Mouse (Mus musculus): Measurements from ENCODE around the gene Pde4c. TPM values are rescaled to one million over a fixed set of nuclear protein-coding genes. Genes with fewer than 3 reads are reported as not detected.

Gene Pde4c
- total and polyA plus RNA-seq, 2 experiments from 2014 or later: 0.26 to 0.31 TPM

GRCm38 (mm10) chr8:70754043-70754870 lies 30.7 kb downstream of the Pde4c start, which contains the start of gene Rab3a:
Gene Rab3a (plus strand): TSS chr8:70754679.
- DNase-seq (ENCODE audit: low spot score): peak; percentile 99
- Histone ChIP-seq H3K27me3 (ENCODE audit: insufficient read depth, low read length) (no peaks in the 10 kb centered on the region), H3K4me2 (ENCODE audit: low read depth, low read length) (peak within 1 kb of the TSS; percentile 83), H3K27ac (peak within 1 kb of the TSS; percentile 96), H3K9ac (replicated peaks; ENCODE audit: low read length) (peak within 1 kb of the TSS; percentile 89), H3K4me1 (ENCODE audit: insufficient read depth, low read length) (peaks cover 15% of the 10 kb centered on the region), H3K36me3 (ENCODE audit: insufficient read depth, low read length) (peaks cover 20% of the 10 kb centered on the region), H3K4me3 (ENCODE audit: low read length) (peak within 1 kb of the TSS; percentile 78), H3K9me3 (ENCODE audit: low read length) (no peaks in the 10 kb centered on the region)
- TF ChIP-seq CTCF (IDR thresholded peaks at IDR 0.05; ENCODE audit: low read depth): no peak
- ATAC-seq: peak; percentile 96
- 9% methylated on average over 36 of the region's 37 CpGs for WGBS

DNA sequence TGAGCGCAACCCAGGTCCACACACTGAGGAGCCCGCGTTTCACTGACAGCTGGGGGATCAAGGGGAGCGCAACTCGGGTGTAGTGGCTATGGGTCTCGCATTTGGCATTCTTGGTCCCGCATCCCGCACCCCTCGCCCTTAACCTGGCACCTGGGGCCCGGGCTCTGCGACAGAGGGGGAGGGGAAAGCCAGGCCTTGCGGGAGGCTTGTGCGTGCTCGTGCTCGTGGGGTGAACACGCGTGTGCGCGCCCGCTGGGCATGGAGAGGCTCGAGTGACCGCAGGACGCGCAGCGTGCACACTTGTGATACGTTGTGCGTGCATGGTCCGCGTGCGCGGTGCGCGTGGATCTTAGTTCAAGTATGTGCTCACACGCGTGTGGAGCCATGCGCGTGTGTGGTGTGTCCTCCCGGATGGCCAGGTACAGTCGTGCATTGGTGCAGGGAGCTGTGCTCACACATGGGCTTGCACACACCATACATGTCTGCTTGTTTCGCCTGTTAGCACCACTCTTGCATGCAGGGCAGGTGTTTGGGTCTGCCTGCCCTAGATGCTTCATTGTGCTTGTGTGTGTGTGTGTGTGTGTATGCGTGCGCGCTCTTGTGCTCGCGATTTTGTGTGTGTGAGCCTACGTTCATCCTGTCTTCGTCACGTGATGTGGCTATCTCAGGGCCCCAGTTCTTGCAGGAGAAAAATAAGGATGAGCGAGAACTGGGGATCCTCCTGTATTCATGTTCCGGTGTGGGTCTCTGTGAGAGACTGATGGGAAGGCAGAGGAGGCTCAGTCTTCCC lies 31.5 kb downstream of the Pde4c start:
- no peaks in the 10 kb centered on the region for H3K9me3 ChIP-seq (ENCODE audit: low read length)

GRCm38 (mm10) chr8:70755661-70756475 lies 32.3 kb downstream of the Pde4c start:
- TF ChIP-seq CTCF (IDR thresholded peaks at IDR 0.05; ENCODE audit: low read depth): no peak
- Histone ChIP-seq H3K27ac (peak overlapping the region; percentile 96; the same call in 1 of the 2 replicates), H3K9ac (replicated peaks; ENCODE audit: low read length) (peak overlapping the region; percentile 89; the same call in 1 of the 2 replicates), H3K4me3 (ENCODE audit: low read length) (peak overlapping the region; percentile 78), H3K9me3 (ENCODE audit: low read length) (no peaks in the 10 kb centered on the region), H3K36me3 (ENCODE audit: insufficient read depth, low read length) (peaks cover 20% of the 10 kb centered on the region), H3K4me2 (ENCODE audit: low read depth, low read length) (peak overlapping the region; percentile 83), H3K4me1 (ENCODE audit: insufficient read depth, low read length) (peaks cover 18% of the 10 kb centered on the region), H3K27me3 (ENCODE audit: insufficient read depth, low read length) (no peaks in the 10 kb centered on the region)
- DNase-seq (ENCODE audit: low spot score): no peak
- ATAC-seq: no peak
- 80% methylated on average over 24 of the region's 24 CpGs for WGBS

More for the DNA sequence above, 31.5 kb downstream of the Pde4c start:
- no peak for TF ChIP-seq CTCF (IDR thresholded peaks at IDR 0.05; ENCODE audit: low read depth)
- Histone ChIP-seq H3K4me2 (ENCODE audit: low read depth, low read length) (peak overlapping the region; percentile 83), H3K9ac (replicated peaks; ENCODE audit: low read length) (peak overlapping the region; percentile 89), H3K4me1 (ENCODE audit: insufficient read depth, low read length) (peaks cover 18% of the 10 kb centered on the region), H3K27ac (peak overlapping the region; percentile 96), H3K27me3 (ENCODE audit: insufficient read depth, low read length) (no peaks in the 10 kb centered on the region), H3K4me3 (ENCODE audit: low read length) (peak overlapping the region; percentile 78), H3K36me3 (ENCODE audit: insufficient read depth, low read length) (peaks cover 20% of the 10 kb centered on the region)
- DNase-seq (ENCODE audit: low spot score) (peak; percentile 89), ATAC-seq (peak; percentile 55)
- WGBS: 8% methylated on average over 50 of the region's 50 CpGs

- Histone ChIP-seq H3K4me2 (ENCODE audit: low read depth, low read length) (no peak overlapping the region), H3K4me1 (ENCODE audit: insufficient read depth, low read length) (peaks cover 18% of the 10 kb centered on the region), H3K27ac (peak overlapping the region; percentile 8; the same call in 1 of the 2 replicates), H3K27me3 (ENCODE audit: insufficient read depth, low read length) (no peaks in the 10 kb centered on the region), H3K9me3 (ENCODE audit: low read length) (no peaks in the 10 kb centered on the region), H3K9ac (replicated peaks; ENCODE audit: low read length) (no peak overlapping the region), H3K36me3 (ENCODE audit: insufficient read depth, low read length) (peaks cover 20% of the 10 kb centered on the region), H3K4me3 (ENCODE audit: low read length) (no peak overlapping the region)
- ATAC-seq (no peak), DNase-seq (ENCODE audit: low spot score) (no peak)
- WGBS: 87% methylated on average over 6 of the region's 6 CpGs
- no peak for TF ChIP-seq CTCF (IDR thresholded peaks at IDR 0.05; ENCODE audit: low read depth)
Measured at GRCm38 (mm10) chr8:70756476-70757040, 33.0 kb downstream of the Pde4c start.

DNA sequence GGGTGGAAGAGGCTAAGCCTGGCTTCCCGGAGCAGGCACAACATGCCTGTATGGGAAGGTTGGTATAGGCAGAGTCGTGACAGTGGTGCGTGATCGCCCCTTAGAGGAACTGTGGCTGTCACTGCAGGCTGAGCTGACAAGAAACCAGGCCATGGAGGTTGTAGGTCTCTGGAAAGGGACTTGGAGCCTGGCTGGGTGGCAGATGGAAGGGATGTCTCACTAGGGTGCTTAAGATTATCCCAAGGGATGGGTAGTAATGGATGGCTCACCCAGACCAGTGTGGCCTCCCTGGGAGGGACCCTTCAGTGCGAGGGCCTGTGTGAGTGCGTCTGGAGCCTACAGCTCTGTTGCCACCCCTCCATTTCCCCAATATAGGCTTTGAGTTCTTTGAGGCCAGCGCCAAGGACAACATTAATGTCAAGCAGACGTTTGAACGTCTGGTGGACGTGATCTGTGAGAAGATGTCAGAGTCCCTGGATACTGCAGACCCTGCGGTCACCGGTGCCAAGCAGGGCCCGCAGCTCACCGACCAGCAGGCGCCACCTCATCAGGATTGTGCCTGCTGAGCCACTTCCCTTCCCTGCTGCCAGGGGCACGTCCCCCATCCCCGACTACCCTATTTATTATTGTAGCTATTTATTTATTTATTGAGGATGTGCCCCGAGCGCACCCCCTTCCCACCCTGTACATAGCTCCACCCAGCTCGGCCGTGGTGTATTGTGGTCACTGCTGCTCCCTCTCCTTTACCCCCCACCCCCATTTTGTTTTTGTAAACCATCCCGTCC lies 34.2 kb downstream of the Pde4c start:
- Histone ChIP-seq H3K4me3 (ENCODE audit: low read length) (no peak overlapping the region), H3K27ac (peak overlapping the region; percentile 52; the same call in 1 of the 2 replicates), H3K27me3 (ENCODE audit: insufficient read depth, low read length) (no peaks in the 10 kb centered on the region), H3K9me3 (ENCODE audit: low read length) (no peaks in the 10 kb centered on the region), H3K9ac (replicated peaks; ENCODE audit: low read length) (0 out of 2 replicates have a peak overlapping the region, but pooled peaks have one; percentile 35), H3K4me1 (ENCODE audit: insufficient read depth, low read length) (peaks cover 18% of the 10 kb centered on the region), H3K36me3 (ENCODE audit: insufficient read depth, low read length) (peaks cover 20% of the 10 kb centered on the region), H3K4me2 (ENCODE audit: low read depth, low read length) (no peak overlapping the region)
- ATAC-seq: no peak
- DNase-seq (ENCODE audit: low spot score): peak; percentile 61
- 44% methylated on average over 22 of the region's 22 CpGs for WGBS
- TF ChIP-seq CTCF (IDR thresholded peaks at IDR 0.05; ENCODE audit: low read depth): peak; percentile 67
